Mouse (Mus musculus) testis, adult 2 months (tissue): Measurements from ENCODE around the gene Stra6. TPM values are rescaled to one million over a fixed set of nuclear protein-coding genes. Genes with fewer than 3 reads are reported as not detected.

Experiments used
- H3K27ac ChIP-seq: fragments of 200-500 bp; 2 replicates; pipeline ENCODE4 v1.5.1; 2012; ENCODE audit warnings: low read depth, low read length; ENCODE audit not compliant: control insufficient read depth, insufficient read depth
- H3K27me3 ChIP-seq: fragments of 200-500 bp; 2 replicates; pipeline ENCODE4 v1.6.1; 2012; ENCODE audit warnings: mild to moderate bottlenecking, low read length, moderate library complexity; ENCODE audit not compliant: control insufficient read depth, insufficient read depth
- H3K36me3 ChIP-seq: fragments of 200-500 bp; 2 replicates; pipeline ENCODE4 v1.6.1; 2012; ENCODE audit warnings: mild to moderate bottlenecking, low read length; ENCODE audit not compliant: control insufficient read depth, insufficient read depth
- H3K4me1 ChIP-seq: fragments of 200-500 bp; 2 replicates; pipeline ENCODE4 v1.6.1; 2012; ENCODE audit warnings: low read length; ENCODE audit not compliant: control insufficient read depth, insufficient read depth
- H3K4me3 ChIP-seq: fragments of 200-500 bp; 2 replicates; pipeline ENCODE4 v1.5.1; 2012; ENCODE audit warnings: low read depth, mild to moderate bottlenecking, low read length, moderate library complexity, mixed read lengths; ENCODE audit not compliant: control insufficient read depth
- CTCF ChIP-seq: fragments of 200-500 bp; IDR thresholded peaks from 2 replicates; pipeline ENCODE4 v1.5.1; 2012; ENCODE audit warnings: low read depth, mild to moderate bottlenecking, inconsistent platforms, low read length, moderate library complexity; ENCODE audit not compliant: control insufficient read depth, insufficient read depth, insufficient replicate concordance
- POLR2A ChIP-seq: fragments of 200-500 bp; IDR thresholded peaks from 2 replicates; pipeline ENCODE4 v1.6.1; 2012; ENCODE audit warnings: low read depth, mild to moderate bottlenecking, inconsistent platforms, low read length, moderate library complexity; ENCODE audit not compliant: control insufficient read depth
- polyA plus RNA-seq: library from polyadenylated mRNA; depleted of rRNA; stranded (reverse); fragments of >200 nt; gene quantifications from 2 replicates; pipeline ENCODE4 v1.2.3, GENCODE M21; 2012

Stra6 gene
- polyA plus RNA-seq, 1 experiment: 6.4 TPM

- no peaks in the 10 kb centered on the region for H3K27me3 ChIP-seq
These were observed 68.1 kb downstream of the Stra6 start for GRCm38 (mm10) chr9:58131735-58132134.

GRCm38 (mm10) chr9:58133893-58134884 is 70.6 kb downstream of the Stra6 start:
- no peaks in the 10 kb centered on the region for H3K27me3 ChIP-seq
- H3K36me3 ChIP-seq: no peaks in the 10 kb centered on the region
- H3K27ac ChIP-seq: no peak overlapping the region
- H3K4me3 ChIP-seq: no peak overlapping the region
- peaks cover 8% of the 10 kb centered on the region; the same call in 1 of the 2 replicates for H3K4me1 ChIP-seq
- TF ChIP-seq POLR2A: no peak
- no peak for TF ChIP-seq CTCF

More at GRCm38 (mm10) chr9:58131735-58132134, 68.1 kb downstream of the Stra6 start:
- Histone ChIP-seq H3K36me3 (no peaks in the 10 kb centered on the region), H3K4me3 (no peak overlapping the region), H3K4me1 (peaks cover 14% of the 10 kb centered on the region; the same call in 1 of the 2 replicates), H3K27ac (no peak overlapping the region)
- TF ChIP-seq CTCF (no peak), POLR2A (no peak)

- Histone ChIP-seq H3K4me1 (peaks cover 3% of the 10 kb centered on the region; the same call in 1 of the 2 replicates), H3K27ac (no peak overlapping the region), H3K4me3 (no peak overlapping the region), H3K36me3 (no peaks in the 10 kb centered on the region), H3K27me3 (no peaks in the 10 kb centered on the region)
- TF ChIP-seq CTCF (no peak), POLR2A (no peak)
These were observed 71.3 kb downstream of the Stra6 start for GRCm38 (mm10) chr9:58134906-58135305.

- H3K36me3 ChIP-seq: no peaks in the 10 kb centered on the region
- no peaks in the 10 kb centered on the region for H3K27me3 ChIP-seq
- no peak for TF ChIP-seq POLR2A
- no peak for TF ChIP-seq CTCF
- no peak overlapping the region for H3K4me3 ChIP-seq
- H3K27ac ChIP-seq: no peak overlapping the region
- H3K4me1 ChIP-seq: peaks cover 3% of the 10 kb centered on the region; the same call in 1 of the 2 replicates
These were observed 72.3 kb downstream of the Stra6 start for GRCm38 (mm10) chr9:58135921-58136321.

GRCm38 (mm10) chr9:58139947-58140346 is 76.4 kb downstream of the Stra6 start:
- no peak overlapping the region for H3K27ac ChIP-seq
- peaks cover 2% of the 10 kb centered on the region; the same call in 1 of the 2 replicates for H3K4me1 ChIP-seq
- no peaks in the 10 kb centered on the region for H3K36me3 ChIP-seq

GRCm38 (mm10) chr9:58143419-58143818 is 79.8 kb downstream of the Stra6 start:
- Histone ChIP-seq H3K4me1 (no peaks in the 10 kb centered on the region), H3K36me3 (no peaks in the 10 kb centered on the region), H3K27me3 (no peaks in the 10 kb centered on the region), H3K4me3 (no peak overlapping the region), H3K27ac (no peak overlapping the region)
- no peak for TF ChIP-seq POLR2A
- no peak for TF ChIP-seq CTCF

More at GRCm38 (mm10) chr9:58139947-58140346, 76.4 kb downstream of the Stra6 start:
- H3K27me3 ChIP-seq: no peaks in the 10 kb centered on the region
- TF ChIP-seq CTCF: no peak
- TF ChIP-seq POLR2A: no peak
- no peak overlapping the region for H3K4me3 ChIP-seq

GRCm38 (mm10) chr9:58144664-58145063 is 81.1 kb downstream of the Stra6 start:
- H3K4me3 ChIP-seq: no peak overlapping the region
- H3K27me3 ChIP-seq: no peaks in the 10 kb centered on the region
- TF ChIP-seq POLR2A: no peak
- no peak for TF ChIP-seq CTCF
- H3K27ac ChIP-seq: no peak overlapping the region
- no peaks in the 10 kb centered on the region for H3K36me3 ChIP-seq
- H3K4me1 ChIP-seq: no peaks in the 10 kb centered on the region
